Mouse (Mus musculus): ENCODE results near the gene Smim24.

Smim24 gene

DNA sequence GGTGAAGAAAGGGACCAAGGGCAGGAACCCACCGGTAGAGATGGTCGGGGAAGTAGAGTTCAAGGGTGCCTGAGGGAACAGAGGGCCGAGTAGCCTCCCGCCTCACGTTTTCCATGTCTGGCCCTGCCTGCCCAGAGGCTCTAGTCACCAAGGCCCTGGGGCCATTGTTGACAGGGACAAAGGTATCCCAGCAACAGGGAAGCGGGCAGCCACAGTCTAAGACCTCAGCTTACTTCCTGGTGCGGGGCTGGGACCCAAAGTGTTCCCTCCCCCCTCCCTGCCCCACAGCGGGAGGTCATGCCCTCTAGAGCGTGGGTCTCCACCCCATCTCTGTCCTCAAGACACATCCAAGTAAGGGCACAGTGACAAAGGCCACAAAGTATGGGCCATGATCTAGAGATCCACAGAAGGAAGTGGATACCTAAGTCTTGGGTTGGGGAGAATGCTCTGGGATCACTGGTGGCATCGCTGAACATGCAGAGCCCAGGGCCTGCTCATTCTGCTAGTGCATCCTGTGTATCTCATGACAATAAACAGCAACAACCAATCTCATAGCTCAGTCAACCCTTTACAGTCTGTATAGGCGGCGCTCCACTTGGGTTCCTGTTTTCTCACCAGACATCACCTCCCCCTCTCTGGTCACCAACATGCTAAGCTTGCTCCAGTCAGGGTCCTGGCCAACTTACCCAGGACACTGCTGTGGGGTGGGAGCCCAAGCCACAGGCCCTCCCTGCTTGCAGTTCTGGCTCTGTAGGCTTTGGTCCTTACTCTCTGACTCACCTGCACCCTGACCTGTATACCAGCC, 27.0 kb upstream of the Smim24 start, which contains the start of gene 4930404N11Rik:
4930404N11Rik (minus strand) TSS at position 145 of the 805 bp plus-strand sequence.
- no peak for DNase-seq

DNA sequence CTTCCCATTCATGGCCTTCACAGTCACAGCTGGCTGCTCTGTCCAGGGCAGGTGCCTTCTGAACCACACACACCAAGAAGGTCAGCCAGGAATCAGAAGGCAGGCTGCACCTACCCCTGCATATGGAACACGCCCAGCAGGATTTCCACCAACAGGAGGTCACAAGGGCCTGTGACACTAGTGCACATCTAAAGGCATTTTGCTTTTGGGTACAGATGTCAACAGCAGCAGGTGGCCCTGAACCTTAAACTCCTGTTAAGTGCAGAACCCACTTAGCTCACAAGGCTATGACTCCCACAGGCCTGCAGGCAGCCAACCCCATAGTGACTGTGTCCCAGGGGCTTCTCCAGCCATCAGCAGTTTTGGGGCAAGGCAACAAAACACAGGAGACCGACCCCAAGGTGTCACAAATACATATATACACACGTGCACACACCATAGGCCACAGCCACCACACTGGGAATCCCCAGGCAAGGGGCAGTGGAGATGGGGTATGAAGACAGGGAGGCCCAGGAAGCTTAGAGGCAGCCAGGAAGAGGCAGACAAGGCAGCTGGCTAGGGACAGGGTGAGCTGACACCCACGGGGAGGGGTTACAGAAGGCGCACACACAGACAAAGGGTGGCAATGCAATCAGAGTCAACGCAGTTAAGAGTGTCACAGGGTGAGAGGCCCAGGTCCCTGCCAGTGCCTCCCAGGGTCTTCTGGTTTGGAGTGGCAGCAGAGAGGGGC, 26.2 kb upstream of the Smim24 start:
- no peak for DNase-seq

DNA sequence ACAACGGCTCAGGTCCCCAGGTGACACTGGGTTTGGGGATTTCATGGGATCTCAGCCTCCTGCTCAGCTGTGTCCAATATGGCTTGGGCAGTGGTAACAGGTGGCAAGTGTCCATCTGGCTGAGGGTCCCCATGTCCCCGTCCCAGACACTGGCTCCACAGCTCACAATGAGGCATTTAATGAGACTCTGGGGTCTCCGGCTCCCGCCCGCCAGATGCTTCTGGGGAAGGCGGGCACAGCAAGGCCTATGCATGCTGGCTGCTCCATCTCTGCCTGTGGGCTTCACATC, 25.7 kb upstream of the Smim24 start:
- no peak for DNase-seq

DNA sequence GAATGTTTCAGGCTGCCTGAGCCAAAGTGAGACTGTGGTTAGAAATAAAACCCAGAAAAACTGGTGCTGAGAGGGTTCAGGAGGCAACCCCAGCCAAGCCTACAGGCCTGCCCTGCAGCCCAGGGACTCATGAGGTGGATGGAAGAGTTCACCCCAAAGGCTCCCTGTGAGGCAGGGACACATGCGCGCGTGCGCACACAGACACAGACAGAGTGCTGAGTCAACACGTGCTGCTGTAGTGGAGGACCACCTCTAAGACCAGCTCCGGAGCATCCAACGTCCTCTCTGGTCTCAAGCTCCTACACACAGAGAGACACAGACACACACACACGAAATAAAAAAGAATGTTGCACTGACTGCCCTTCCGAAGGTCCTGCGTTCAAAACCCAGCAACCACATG, 17.5 kb upstream of the Smim24 start:
- no peak for DNase-seq

DNA sequence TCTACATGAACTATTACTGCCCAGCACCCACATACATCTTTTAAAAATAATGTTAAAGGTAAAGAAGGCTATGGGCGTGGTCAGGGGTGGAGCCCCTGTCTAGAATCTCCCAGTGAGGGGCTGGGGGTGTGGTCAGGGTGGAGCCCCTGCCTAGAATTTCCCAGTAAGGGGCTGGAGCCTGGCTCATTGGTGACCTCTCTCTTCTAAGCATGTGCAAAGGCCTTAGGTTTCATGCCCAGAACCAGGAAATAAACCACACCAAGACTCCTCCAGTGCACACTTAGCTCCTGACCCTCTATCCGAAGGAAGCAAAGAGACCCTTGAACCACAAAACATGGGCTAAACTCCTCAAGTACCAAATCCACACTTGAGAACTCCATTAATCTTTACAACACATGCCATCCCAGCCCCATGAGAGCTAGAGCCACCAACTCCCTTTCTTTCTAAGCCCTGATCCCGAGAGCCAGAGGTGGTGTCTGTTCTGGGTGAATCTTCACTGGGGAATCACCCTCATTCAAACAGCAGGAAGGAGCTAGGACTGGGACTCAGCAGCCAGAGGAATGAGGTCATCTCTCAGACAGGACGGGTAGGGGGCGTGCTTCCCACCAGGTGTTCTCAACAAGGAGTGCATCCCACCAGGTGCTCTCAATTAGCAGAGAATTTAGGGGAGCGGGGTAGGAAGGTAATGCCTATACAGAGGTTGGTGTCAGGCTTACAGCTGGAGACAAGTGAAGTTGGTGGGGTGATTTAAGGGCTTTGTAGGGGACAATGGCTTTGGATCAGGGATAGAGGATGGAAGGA, 16.1 kb upstream of the Smim24 start:
- DNase-seq: no peak

DNA sequence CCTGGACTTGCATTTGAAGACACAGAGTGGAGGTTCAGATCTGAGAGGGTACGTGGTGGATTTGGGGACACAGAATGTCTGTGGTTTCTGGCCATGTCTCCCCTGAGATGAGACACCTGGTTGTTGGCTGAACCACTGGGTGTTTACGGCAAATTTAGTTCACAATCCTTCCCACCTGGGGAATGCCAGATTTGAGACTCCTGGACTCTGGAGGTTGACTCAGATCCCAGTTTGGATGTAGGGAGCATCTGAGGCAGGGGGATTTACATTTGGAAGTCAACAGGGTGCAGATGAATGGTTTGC, 15.5 kb upstream of the Smim24 start:
- DNase-seq: no peak

DNA sequence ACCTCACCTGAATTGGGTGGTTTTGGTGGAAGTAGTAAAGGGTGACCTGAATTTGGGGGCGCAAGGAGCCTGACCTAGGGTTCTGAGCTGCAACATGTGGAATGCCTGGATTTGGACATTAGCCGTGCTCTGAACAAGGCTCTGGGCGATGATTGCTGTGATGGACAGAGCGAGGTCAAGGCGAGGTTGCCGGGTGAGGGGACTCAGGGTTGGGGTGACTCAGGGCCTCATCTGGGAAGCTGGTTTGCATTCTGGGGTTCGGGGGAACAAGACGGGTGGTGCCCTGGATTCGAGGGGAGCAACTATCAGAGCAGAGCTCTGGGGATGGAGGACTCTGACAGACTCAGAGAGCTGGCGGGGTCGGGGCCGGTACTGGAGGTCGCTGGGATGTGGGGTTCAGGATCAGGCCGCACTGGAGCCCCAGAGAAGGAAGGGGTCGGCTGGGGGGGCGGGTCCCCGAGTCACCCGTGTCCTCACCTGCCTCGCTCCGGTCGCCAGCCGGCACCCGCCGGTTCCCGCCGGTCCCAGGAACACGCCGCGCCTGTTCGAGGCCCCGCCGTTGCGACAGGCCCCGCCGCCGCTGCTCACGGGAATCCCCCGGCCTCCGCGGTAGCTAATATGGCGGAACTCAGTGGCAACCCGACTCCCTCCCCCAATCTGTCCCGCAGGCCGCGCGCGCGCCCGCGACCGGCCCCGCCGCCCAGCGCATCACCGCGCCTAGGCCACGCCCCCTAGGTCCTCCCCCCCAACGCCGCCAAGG, 14.9 kb upstream of the Smim24 start, which contains the start of gene Fzr1:
Fzr1 (minus strand) TSS at position 724 of the 760 bp plus-strand sequence.
- no peak for DNase-seq

DNA sequence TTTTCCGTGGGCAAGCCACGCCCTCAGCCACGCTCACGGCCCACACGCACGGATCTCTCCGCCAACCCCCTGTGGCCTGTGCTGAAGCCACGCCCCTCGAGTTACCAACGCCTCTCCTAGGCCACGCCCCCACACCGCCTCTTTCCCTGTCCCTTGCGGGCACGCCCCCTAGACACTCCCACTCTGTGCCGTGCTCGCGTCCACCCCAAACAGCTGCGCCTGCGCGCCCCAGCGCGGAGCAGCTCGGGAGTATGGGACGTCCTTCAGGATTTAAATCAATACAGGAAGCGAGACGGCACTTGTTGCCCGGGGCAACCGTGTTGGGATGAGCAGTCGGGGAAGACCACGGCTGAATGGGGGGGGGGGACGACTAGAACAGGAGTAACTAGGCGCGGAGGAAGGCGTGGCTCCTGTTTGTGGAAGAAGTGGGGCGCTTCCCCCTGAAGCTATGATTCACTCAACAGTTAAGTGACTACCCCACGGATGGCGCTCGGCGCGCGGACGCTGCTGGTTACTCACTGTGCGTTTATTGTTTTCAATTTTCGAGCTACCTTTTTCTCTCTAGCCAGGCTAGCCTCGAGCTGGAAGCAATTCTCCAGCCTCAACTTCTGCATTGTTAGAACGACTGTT, 14.2 kb upstream of the Smim24 start:
- DNase-seq: peak; percentile 100

DNA sequence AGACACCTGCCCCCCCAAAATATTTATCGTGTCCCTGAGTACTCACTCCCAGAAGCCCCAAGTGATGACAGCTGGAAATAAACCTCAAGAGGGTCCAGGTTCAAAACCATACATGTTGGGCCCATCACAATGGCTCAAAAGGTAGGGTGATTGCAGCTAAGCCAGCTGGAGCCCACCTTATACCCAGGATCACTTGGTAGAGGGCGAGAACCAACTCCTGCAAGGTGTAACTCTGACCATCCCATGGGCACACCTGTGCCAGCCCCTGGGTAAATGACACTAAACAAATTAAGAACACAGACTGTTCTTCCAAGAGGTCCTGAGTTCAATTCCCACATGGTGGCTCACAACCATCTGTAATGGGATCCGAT, 13.7 kb upstream of the Smim24 start:
- DNase-seq: no peak

DNA sequence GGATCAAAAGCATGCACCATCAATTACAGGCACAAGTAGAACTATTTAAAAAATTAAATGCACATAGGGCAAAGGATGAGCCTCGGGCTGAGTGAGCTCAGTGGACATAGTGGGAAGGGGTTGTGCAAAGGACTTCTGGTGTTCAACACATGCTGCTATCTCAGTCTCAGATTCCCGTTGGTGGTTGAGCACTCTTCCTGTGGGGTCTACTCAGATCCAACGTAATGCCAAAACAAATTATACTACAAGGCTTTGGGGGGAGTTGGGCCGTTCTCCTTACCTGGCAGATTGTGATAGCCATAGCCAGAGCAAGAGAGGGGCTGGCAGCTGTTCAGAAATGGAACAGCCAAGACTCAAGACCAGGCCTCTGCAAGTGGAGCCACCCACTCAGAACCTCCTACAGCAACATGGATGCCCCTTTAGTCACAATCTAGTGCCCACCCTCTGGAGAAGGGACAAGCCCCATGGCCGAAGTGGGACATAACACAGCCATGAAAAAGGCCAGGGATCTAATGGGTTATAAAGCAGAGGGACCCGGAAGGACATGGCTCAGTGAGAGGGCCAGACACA, 13.0 kb upstream of the Smim24 start:
- no peak for DNase-seq

DNA sequence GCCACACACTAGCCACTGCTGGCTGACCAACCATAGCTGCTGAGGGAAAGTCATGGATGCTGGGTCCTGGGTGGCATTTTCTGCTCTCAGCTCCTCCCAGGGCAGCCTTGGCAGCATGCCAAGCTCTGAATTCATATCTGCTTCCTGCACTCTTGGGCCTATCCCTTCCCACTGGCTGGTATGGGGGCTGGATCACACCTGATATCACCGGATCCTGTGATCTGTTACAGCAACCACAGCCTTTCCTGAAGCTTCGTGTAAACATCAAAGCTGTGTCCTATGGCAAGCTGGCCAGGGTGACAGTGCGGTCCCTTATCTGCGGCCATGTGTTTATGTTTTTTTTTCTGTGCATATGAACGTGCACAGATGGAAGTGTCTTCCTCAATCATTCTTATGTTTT, 10.8 kb upstream of the Smim24 start:
- peak; percentile 72 for DNase-seq

DNA sequence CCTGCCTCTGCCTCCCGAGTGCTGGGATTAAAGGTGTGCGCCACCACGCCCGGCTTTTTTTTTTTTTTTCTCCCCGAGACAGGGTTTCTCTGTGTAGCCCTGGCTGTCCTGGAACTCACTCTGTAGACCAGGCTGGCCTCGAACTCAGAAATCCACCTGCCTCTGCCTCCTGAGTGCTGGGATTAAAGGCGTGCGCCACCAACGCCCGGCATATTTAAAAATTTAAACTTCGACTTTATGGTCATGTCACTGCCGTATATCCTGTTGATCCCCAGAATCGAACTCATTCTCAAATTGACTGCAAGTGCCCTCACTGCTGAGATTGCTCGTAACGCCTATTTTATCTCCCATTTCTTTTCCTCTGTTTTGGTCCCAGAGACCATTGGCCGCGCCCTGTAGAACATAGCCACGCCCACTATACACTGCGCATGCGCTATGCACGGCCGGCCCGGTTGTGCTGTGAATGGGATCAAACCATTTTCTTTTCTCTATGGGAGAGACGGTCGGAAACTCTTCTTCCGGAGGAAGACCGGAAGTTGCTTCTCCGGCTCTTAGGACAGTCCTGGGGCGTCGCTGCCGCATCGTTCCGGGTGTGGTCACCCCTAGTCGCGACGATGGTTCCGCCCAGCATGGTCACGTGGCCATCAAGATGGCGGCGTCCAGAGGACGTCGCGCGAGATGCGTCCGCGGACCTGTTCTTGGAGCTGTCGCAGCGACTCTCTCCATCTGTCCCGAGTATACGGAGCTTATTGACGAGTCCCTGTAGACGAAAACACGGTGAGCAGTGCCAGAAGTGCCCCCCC, 8.8 kb upstream of the Smim24 start, which contains the start of the genes Dohh and Gm48551:
Dohh (plus strand) TSS at position 627 of the 803 bp plus-strand sequence.
Gm48551 (plus strand) TSS at position 665 of the 803 bp plus-strand sequence.
- peak; percentile 100 for DNase-seq

DNA sequence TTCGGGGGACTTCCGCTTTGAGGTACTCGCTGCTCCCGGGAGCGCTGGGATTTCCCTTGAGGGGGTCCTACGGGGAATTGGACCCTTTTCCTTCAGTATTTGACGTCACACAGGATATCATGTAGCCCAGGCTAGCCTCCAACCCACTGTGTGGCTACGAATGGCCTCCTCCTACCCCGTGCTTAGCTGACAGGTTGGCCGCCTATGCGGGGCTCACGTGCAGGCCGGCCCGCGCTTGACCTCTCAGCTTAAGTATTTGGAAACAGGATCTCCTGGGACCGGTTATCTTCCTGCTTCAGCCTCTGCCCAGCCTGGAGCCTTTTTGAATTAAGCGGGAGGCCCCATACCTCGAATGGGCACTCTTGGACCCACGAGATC, 8.3 kb upstream of the Smim24 start:
- DNase-seq: no peak

DNA sequence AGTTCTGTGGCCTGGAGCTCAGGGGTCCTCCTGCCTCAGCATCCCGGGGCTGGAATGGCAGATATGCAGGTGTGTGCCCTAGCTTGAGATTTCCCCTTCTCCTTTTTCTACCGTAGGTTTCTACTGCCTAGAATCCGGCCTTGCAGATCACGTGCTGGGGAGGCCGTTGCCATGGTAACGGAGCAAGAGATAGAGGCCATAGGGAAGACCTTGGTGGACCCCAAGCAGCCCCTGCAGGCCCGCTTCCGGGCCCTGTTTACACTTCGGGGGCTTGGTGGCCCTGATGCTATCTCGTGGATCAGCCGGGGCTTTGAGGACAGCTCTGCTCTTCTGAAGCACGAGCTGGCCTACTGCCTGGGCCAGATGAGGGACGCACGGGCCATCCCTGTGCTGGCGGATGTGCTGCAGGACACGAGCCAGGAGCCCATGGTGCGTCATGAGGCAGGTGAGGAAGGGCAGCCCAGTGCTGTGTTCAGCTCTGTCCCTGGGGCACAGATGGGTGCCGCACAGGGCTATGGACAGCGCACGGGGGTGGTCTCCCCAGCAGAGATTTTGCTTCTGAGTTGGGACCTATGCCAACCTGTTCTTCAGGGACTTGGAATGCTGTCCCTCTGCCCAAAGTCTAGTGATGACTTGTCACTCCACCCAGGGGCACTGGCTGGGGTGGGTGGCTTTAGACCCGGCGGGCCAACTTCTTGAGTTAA, 7.1 kb upstream of the Smim24 start:
- DNase-seq: no peak

DNA sequence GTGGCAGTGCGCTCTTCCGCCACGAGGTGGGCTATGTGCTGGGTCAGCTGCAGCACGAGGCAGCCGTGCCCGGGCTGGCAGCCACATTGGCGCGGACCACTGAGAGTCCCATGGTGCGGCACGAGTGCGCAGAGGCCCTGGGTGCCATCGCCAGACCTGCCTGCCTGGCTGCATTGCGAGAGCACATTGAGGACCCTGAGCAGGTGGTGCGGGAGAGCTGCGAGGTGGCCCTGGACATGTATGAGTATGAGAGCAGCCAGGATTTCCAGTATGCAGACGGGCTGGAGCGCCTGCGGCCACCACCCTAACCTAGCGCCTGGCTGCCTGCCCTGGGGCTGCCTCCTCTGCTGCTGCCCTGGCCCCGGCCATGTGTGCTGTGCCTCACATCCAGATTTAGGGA, 5.1 kb upstream of the Smim24 start:
- DNase-seq: no peak

DNA sequence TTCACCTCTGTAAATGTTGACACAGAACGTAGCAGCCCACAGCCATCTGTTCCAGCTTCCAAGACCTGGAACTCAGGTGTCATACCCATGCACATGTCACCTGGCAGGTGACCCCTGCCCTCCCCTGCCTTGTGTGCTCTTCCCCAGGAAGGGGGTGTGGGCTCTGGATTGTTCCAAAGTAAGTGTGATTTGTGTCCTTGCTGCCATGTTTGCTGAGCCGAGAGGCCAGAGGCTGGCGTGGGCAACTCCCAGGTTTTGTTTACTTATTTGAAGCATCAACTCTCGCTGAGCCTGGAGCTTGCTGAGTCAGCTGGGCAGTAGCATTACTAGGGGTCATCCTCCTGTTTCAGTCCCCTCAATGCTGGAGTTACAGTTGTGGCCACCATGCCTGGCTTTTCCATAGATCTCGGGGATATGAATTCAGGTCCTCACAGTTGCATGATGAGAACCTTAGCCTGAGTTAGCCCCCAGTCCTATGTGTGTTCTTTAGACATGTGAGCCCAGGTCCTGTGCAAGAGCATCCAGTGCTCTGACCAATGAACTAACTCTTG, 4.3 kb upstream of the Smim24 start, which contains the start of gene Gm48552:
Gm48552 (plus strand) TSS at position 501 of the 551 bp plus-strand sequence.
- DNase-seq: no peak

DNA sequence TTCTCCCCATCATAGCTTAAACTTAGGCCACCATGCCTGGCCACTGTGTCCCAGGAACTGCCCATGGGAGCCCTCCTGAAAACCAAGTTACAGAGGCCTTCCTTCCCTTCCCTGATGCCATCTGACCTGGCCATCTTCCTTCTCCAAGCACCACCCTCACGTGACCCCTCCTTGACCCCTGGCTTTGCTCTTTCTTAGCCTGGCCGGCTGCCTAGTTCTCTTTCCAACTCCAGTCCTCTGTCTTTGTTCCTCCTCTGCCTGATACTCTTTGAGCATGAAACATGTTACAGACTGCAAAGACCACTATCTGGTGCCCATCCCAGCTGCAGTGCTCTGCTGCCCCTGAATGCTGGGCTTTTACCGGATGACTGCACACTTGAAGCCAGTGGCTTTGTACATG, 3.5 kb upstream of the Smim24 start:
- DNase-seq: no peak

DNA sequence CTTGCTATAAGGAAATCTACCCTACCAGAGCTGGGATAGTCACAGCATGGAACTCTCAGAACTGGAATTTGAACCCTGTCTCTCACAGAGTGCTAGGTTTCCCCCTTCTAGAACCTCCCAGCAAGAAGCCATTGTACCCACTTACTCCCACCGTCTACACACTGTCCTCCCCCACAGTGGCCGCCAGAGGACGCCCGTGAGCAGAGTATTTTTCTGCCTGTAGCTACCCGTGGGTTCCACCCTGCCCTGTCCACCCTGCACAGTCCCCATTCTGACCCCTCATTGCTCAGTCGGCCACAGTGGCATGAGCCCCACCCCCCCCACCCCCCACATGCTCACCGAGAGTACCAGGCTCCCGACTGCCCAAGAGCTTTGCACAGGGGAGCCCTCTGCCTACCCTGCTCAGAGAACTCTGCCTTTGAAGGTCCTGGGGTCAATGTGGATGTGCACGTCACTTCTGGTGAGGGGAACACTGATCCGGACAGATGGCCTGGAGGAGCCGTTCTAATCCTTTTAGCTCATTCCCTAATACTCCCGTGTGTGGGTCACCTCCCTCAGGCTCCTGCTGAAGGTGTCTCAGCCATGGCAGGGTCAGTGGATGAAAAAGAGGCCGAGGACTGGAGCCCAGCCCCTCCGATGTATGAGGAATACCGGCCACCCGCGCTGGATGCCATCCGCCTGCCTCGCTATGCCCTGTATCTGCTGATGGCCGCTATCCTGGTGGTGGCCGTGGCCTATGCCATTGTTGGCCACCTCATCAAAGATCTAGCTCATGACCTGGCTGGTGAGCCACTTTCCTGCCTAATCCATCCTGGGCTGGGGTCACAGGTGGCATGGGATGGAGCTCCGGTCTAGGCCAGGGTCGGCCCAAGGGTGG, 2.8 kb upstream of the Smim24 start:
- DNase-seq: peak; percentile 83

DNA sequence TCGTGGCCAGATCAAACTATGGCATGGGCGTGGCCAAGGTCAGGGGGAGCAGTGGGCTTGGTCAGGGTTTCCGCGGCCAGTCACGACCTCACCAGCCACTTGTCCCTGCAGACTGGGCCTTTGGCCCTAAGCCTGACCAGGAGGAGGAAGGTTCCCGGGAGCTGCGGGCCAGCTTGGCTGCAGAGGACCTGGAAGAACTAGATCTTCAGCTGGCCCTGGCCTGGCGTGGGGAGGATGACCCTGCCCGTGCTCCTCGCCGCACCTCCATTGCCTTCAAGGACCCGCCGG, 2.2 kb upstream of the Smim24 start:
- no peak for DNase-seq

Measured in lung, postnatal 14 days (tissue).